Mouse (Mus musculus): Measurements from ENCODE around the gene Dedd. TPM values are rescaled to one million over a fixed set of nuclear protein-coding genes. Genes with fewer than 3 reads are reported as not detected.
A peak's percentile ranks its signal among the peaks of the same experiment; 100 is the strongest.
"Not testable (repeated sequence)": the region's sequence is repeated elsewhere in the genome, so short reads cannot be mapped to it uniquely, and the experiment has no call there.

Dedd gene
- polyA plus RNA-seq, 1 experiment from 2014 or later: 48.8 TPM

DNA sequence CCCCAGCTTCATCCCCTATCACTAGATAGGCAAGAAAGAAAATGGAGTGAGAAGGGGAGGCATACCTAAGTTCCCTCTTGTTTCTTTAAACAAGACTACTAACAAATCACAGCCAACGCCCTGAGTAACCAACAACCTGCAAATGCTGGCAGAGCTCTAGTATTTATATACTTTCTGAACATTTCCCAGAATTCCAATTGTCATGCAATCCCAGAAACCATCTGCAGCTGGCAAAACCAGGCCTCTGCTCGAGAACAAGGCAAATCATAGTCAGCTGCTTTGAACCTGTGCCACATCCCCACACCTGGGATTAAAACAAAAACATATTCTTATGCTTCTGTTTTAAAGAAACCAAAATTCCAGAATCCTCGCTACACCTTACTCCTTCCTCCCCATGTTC, 35.6 kb upstream of the Dedd start:
- Histone ChIP-seq H3K36me3 (ENCODE audit: insufficient read depth) (peaks cover 18% of the 10 kb centered on the region), H3K4me1 (ENCODE audit: insufficient read depth) (peaks cover 4% of the 10 kb centered on the region; the same call in 1 of the 2 replicates), H3K9ac (peak overlapping the region; percentile 86; the same call in 1 of the 2 replicates), H3K4me2 (peak overlapping the region; percentile 89), H3K9me3 (ENCODE audit: low read depth, low read length) (no peaks in the 10 kb centered on the region), H3K27me3 (ENCODE audit: insufficient read depth, low read length) (peaks cover 8% of the 10 kb centered on the region; the same call in 1 of the 2 replicates), H3K27ac (ENCODE audit: low read depth) (no peak overlapping the region), H3K4me3 (ENCODE audit: low read depth, low read length) (peak overlapping the region; percentile 64; the same call in 1 of the 2 replicates)
- no peak for TF ChIP-seq CTCF (IDR thresholded peaks at IDR 0.05; ENCODE audit: low read depth)
- no peak for ATAC-seq (ENCODE audit: insufficient read depth)
- no peak for DNase-seq
- 80% methylated on average over 3 of the region's 3 CpGs for WGBS

GRCm38 (mm10) chr1:171293906-171294297, 35.0 kb upstream of the Dedd start:
- no peaks in the 10 kb centered on the region for H3K9me3 ChIP-seq (ENCODE audit: low read depth, low read length)
- H3K27ac ChIP-seq (ENCODE audit: low read depth): peak overlapping the region; percentile 98
- TF ChIP-seq CTCF (IDR thresholded peaks at IDR 0.05; ENCODE audit: low read depth): no peak
- DNase-seq (peak; percentile 50), ATAC-seq (ENCODE audit: insufficient read depth) (no peak)
- peak overlapping the region; percentile 86 for H3K9ac ChIP-seq
- peaks cover 4% of the 10 kb centered on the region; the same call in 1 of the 2 replicates for H3K4me1 ChIP-seq (ENCODE audit: insufficient read depth)
- peaks cover 13% of the 10 kb centered on the region for H3K36me3 ChIP-seq (ENCODE audit: insufficient read depth)
- peak overlapping the region; percentile 64 for H3K4me3 ChIP-seq (ENCODE audit: low read depth, low read length)
- H3K27me3 ChIP-seq (ENCODE audit: insufficient read depth, low read length): peaks cover 8% of the 10 kb centered on the region; the same call in 1 of the 2 replicates
- H3K4me2 ChIP-seq: peak overlapping the region; percentile 89
- whole genome bisulfite sequencing: 27% methylated on average over 5 of the region's 5 CpGs

GRCm38 (mm10) chr1:171294298-171295062, 34.5 kb upstream of the Dedd start, which contains the start of gene Ufc1:
Ufc1 (minus strand) TSS chr1:171295024.
- ATAC-seq (ENCODE audit: insufficient read depth) (peak; percentile 81), DNase-seq (peak; percentile 92)
- Histone ChIP-seq H3K27ac (ENCODE audit: low read depth) (peak within 1 kb of the TSS; percentile 98), H3K4me1 (ENCODE audit: insufficient read depth) (peaks cover 4% of the 10 kb centered on the region; the same call in 1 of the 2 replicates), H3K9me3 (ENCODE audit: low read depth, low read length) (no peaks in the 10 kb centered on the region), H3K27me3 (ENCODE audit: insufficient read depth, low read length) (peaks cover 8% of the 10 kb centered on the region; the same call in 1 of the 2 replicates), H3K36me3 (ENCODE audit: insufficient read depth) (peaks cover 7% of the 10 kb centered on the region), H3K4me3 (ENCODE audit: low read depth, low read length) (peak within 1 kb of the TSS; percentile 64), H3K4me2 (peak within 1 kb of the TSS; percentile 89), H3K9ac (peak within 1 kb of the TSS; percentile 86)
- WGBS: under 1% methylated on average over 42 of the region's 42 CpGs
- peak; percentile 53 for TF ChIP-seq CTCF (IDR thresholded peaks at IDR 0.05; ENCODE audit: low read depth)

- Histone ChIP-seq H3K4me2 (peak overlapping the region; percentile 89), H3K27ac (ENCODE audit: low read depth) (peak overlapping the region; percentile 98), H3K36me3 (ENCODE audit: insufficient read depth) (peaks cover 1% of the 10 kb centered on the region), H3K27me3 (ENCODE audit: insufficient read depth, low read length) (peaks cover 8% of the 10 kb centered on the region; the same call in 1 of the 2 replicates), H3K9ac (peak overlapping the region; percentile 86), H3K4me1 (ENCODE audit: insufficient read depth) (peaks cover 4% of the 10 kb centered on the region; the same call in 1 of the 2 replicates), H3K4me3 (ENCODE audit: low read depth, low read length) (peak overlapping the region; percentile 64), H3K9me3 (ENCODE audit: low read depth, low read length) (no peaks in the 10 kb centered on the region)
- ATAC-seq (ENCODE audit: insufficient read depth): 0 out of 2 replicates have a peak, but pooled peaks have one; percentile 13
- WGBS: 12% methylated on average over 3 of the region's 3 CpGs
- DNase-seq: no peak
- no peak for TF ChIP-seq CTCF (IDR thresholded peaks at IDR 0.05; ENCODE audit: low read depth)
These were observed 33.9 kb upstream of the Dedd start for GRCm38 (mm10) chr1:171295063-171295402.

- Histone ChIP-seq H3K4me2 (no peak overlapping the region), H3K9ac (no peak overlapping the region), H3K27ac (ENCODE audit: low read depth) (no peak overlapping the region), H3K36me3 (ENCODE audit: insufficient read depth) (no peaks in the 10 kb centered on the region), H3K9me3 (ENCODE audit: low read depth, low read length) (no peaks in the 10 kb centered on the region), H3K4me1 (ENCODE audit: insufficient read depth) (peaks cover 4% of the 10 kb centered on the region; the same call in 1 of the 2 replicates), H3K4me3 (ENCODE audit: low read depth, low read length) (no peak overlapping the region), H3K27me3 (ENCODE audit: insufficient read depth, low read length) (peaks cover 8% of the 10 kb centered on the region; the same call in 1 of the 2 replicates)
- TF ChIP-seq CTCF (IDR thresholded peaks at IDR 0.05; ENCODE audit: low read depth): no peak
- 45% methylated on average over 3 of the region's 3 CpGs for WGBS
- ATAC-seq (ENCODE audit: insufficient read depth): no peak
- no peak for DNase-seq
These were observed 30.7 kb upstream of the Dedd start for GRCm38 (mm10) chr1:171298226-171298625.

DNA sequence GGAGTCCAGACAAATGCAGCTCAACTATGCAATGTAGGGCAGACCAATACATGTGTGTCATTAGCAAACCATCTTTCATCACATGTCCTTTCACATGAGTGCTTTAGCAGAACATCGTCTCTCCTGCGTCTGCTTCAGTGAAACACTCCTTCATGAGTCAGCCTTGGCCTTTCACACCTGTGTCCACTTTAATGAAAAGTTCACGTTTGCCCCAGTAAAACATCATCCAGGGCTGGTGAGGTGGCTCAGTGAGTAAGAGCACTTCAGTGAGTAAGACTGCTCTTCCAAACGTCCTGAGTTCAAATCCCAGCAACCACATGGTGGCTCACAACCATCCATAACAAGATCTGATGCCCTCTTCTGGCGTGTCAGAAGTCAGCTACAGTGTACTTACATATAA, 22.8 kb upstream of the Dedd start:
- not testable (repeated sequence) for DNase-seq; ATAC-seq (ENCODE audit: insufficient read depth)
- 60% methylated on average over 5 of the region's 5 CpGs for WGBS

GRCm38 (mm10) chr1:171309321-171309720, 19.6 kb upstream of the Dedd start:
- no peak for TF ChIP-seq CTCF (IDR thresholded peaks at IDR 0.05; ENCODE audit: low read depth)
- no peak overlapping the region for H3K4me3 ChIP-seq (ENCODE audit: low read depth, low read length)
- H3K4me2 ChIP-seq: no peak overlapping the region
- ATAC-seq (ENCODE audit: insufficient read depth) (no peak), DNase-seq (no peak)
- no peaks in the 10 kb centered on the region for H3K4me1 ChIP-seq (ENCODE audit: insufficient read depth)
- WGBS: 53% methylated on average over 2 of the region's 2 CpGs
- no peaks in the 10 kb centered on the region for H3K9me3 ChIP-seq (ENCODE audit: low read depth, low read length)
- H3K9ac ChIP-seq: no peak overlapping the region
- H3K36me3 ChIP-seq (ENCODE audit: insufficient read depth): no peaks in the 10 kb centered on the region
- no peak overlapping the region for H3K27ac ChIP-seq (ENCODE audit: low read depth)
- no peaks in the 10 kb centered on the region for H3K27me3 ChIP-seq (ENCODE audit: insufficient read depth, low read length)

More for the DNA sequence above, 22.8 kb upstream of the Dedd start:
- H3K36me3 ChIP-seq (ENCODE audit: insufficient read depth); H3K4me2 ChIP-seq; H3K4me1 ChIP-seq (ENCODE audit: insufficient read depth); H3K27me3 ChIP-seq (ENCODE audit: insufficient read depth, low read length); H3K9ac ChIP-seq; H3K27ac ChIP-seq (ENCODE audit: low read depth); H3K9me3 ChIP-seq (ENCODE audit: low read depth, low read length); H3K4me3 ChIP-seq (ENCODE audit: low read depth, low read length): not testable (repeated sequence)

All from lung, embryonic 14.5 days (tissue).